ENCODE assay signal across 31 mouse cellular contexts in genomic region chr4:141024992-141025391, GRCm38 (mm10). TPM values are rescaled to one million over a fixed set of nuclear protein-coding genes. Genes with fewer than 3 reads are reported as not detected.
DNase-seq lines count a peak whose midpoint lies in the region; ATAC-seq and TF ChIP-seq lines count a peak whose summit lies in the region.
"Had no signal": no experiment of that assay in that cellular context is flagged by ENCODE, and none has a peak within 500 bp of the region (broad histone marks: within the 10 kb centered on the region; RNA-seq: fewer than 3 reads in every experiment).

No protein-coding gene starts in this region.

- in situ Hi-C loops in ES-E14 (cut with MboI; ENCODE audit: low sequenced_read_pairs in 2 of 2, unreplicated experiment in 2 of 2), result no loop called here

- DNase-seq in embryonic facial prominence, embryonic 10.5 days (ENCODE audit: low spot score), result no peak
- DNase-seq in liver, embryonic 11.5 days (ENCODE audit: low spot score), result no peak
- no peak for DNase-seq in ES-E14 (ENCODE audit: low read depth, low spot score)
- DNase-seq in hindbrain, embryonic 14.5 days (ENCODE audit: low spot score), result no peak
- DNase-seq: adrenal gland, adult 8-10 months; cerebellum, adult 2 months; cerebellum, postnatal 14 days; gastrocnemius, postnatal 14 days; heart, adult 11 months; heart, postnatal 4 days; kidney, adult 9 months; kidney, postnatal 14 days; liver, embryonic 13.5 days; lung, embryonic 14.5 days; lung, postnatal 36 days; right cerebral cortex, postnatal 4 days had no signal

- H3K4me1 ChIP-seq in embryonic facial prominence, embryonic 15.5 days, result peaks cover 38% of the 10 kb centered on the region
- H3K4me1 ChIP-seq in embryonic facial prominence, embryonic 10.5 days, result peaks cover 27% of the 10 kb centered on the region
- peaks cover 6% of the 10 kb centered on the region for H3K4me1 ChIP-seq in liver, embryonic 11.5 days (replicated peaks; ENCODE audit: control insufficient read depth, insufficient read depth, low read length)
- no peaks in the 10 kb centered on the region for H3K4me1 ChIP-seq in liver, embryonic 12.5 days
- H3K4me1 ChIP-seq in ES-E14 (ENCODE audit: control insufficient read depth in 2 of 2, insufficient read depth in 2 of 2, low read length in 2 of 2, poor library complexity in 1 of 2), result peaks cover 1 to 11% of the 10 kb centered on the region in 2 experiments; a peak in 2 of 4 replicates
- H3K4me1 ChIP-seq in intestine, postnatal 0 days (replicated peaks; ENCODE audit: control insufficient read depth, insufficient read depth, low read length), result no peaks in the 10 kb centered on the region
- peaks cover 28% of the 10 kb centered on the region for H3K4me1 ChIP-seq in kidney, embryonic 15.5 days
- peaks cover 21% of the 10 kb centered on the region for H3K4me1 ChIP-seq in hindbrain, embryonic 14.5 days (replicated peaks; ENCODE audit: control insufficient read depth, insufficient read depth, low read length)

- WGBS in embryonic facial prominence, embryonic 15.5 days, result 79% methylated on average over 27 of the region's 27 CpGs
- 70% methylated on average over 27 of the region's 27 CpGs for whole genome bisulfite sequencing in embryonic facial prominence, embryonic 10.5 days
- WGBS in liver, embryonic 11.5 days, result 72% methylated on average over 25 of the region's 27 CpGs
- 79% methylated on average over 27 of the region's 27 CpGs for WGBS in liver, embryonic 12.5 days (ENCODE audit: insufficient replicate concordance)
- 77% methylated on average over 25 of the region's 27 CpGs for WGBS in intestine, postnatal 0 days
- 83% methylated on average over 27 of the region's 27 CpGs for WGBS in kidney, embryonic 15.5 days
- 81% methylated on average over 27 of the region's 27 CpGs for WGBS in hindbrain, embryonic 14.5 days

- no peak overlapping the region for H3K4me2 ChIP-seq in embryonic facial prominence, embryonic 15.5 days (replicated peaks)
- H3K4me2 ChIP-seq in liver, embryonic 11.5 days, result no peak overlapping the region
- no peak overlapping the region for H3K4me2 ChIP-seq in liver, embryonic 12.5 days
- H3K4me2 ChIP-seq in intestine, postnatal 0 days (replicated peaks; ENCODE audit: low read depth), result peak overlapping the region; percentile 28; the same call in 1 of the 2 replicates
- H3K4me2 ChIP-seq in kidney, embryonic 15.5 days, result no peak overlapping the region
- H3K4me2 ChIP-seq in hindbrain, embryonic 14.5 days (replicated peaks), result no peak overlapping the region
- H3K4me2 ChIP-seq: forebrain, embryonic 12.5 days; heart, embryonic 12.5 days; hindbrain, embryonic 15.5 days; limb, embryonic 12.5 days; liver, embryonic 13.5 days; lung, embryonic 14.5 days; midbrain, embryonic 11.5 days; neural tube, embryonic 12.5 days had no signal

- no peak overlapping the region for H3K4me3 ChIP-seq in embryonic facial prominence, embryonic 15.5 days (replicated peaks)
- H3K4me3 ChIP-seq in embryonic facial prominence, embryonic 10.5 days, result no peak overlapping the region
- no peak overlapping the region for H3K4me3 ChIP-seq in liver, embryonic 11.5 days (ENCODE audit: low read depth, low read length)
- H3K4me3 ChIP-seq in liver, embryonic 12.5 days, result no peak overlapping the region
- H3K4me3 ChIP-seq in ES-E14 (ENCODE audit: insufficient read depth in 1 of 2, low read depth in 1 of 2, low read length in 2 of 2, poor library complexity in 1 of 2, severe bottlenecking in 1 of 2), result peak overlapping the region; percentile 20 to 58; a peak in 3 of 4 replicates
- H3K4me3 ChIP-seq in intestine, postnatal 0 days (ENCODE audit: low read depth, low read length), result no peak overlapping the region
- H3K4me3 ChIP-seq in kidney, embryonic 15.5 days (replicated peaks), result no peak overlapping the region
- no peak overlapping the region for H3K4me3 ChIP-seq in hindbrain, embryonic 14.5 days (replicated peaks; ENCODE audit: low read length)
- H3K4me3 ChIP-seq: forebrain, embryonic 12.5 days; heart, embryonic 12.5 days; hindbrain, embryonic 15.5 days; left cerebral cortex, adult 2 months; limb, embryonic 12.5 days; liver, embryonic 13.5 days; myocyte; neural tube, embryonic 12.5 days had no signal

- H3K9ac ChIP-seq in embryonic facial prominence, embryonic 15.5 days, result no peak overlapping the region
- H3K9ac ChIP-seq in liver, embryonic 11.5 days (ENCODE audit: low read depth, low read length), result no peak overlapping the region
- no peak overlapping the region for H3K9ac ChIP-seq in liver, embryonic 12.5 days
- H3K9ac ChIP-seq in ES-E14 (ENCODE audit: insufficient read depth, low read depth, low read length, poor library complexity, severe bottlenecking), result peak overlapping the region; percentile 55; the same call in 1 of the 2 replicates
- no peak overlapping the region for H3K9ac ChIP-seq in intestine, postnatal 0 days (ENCODE audit: low read depth, low read length)
- no peak overlapping the region for H3K9ac ChIP-seq in kidney, embryonic 15.5 days
- H3K9ac ChIP-seq in hindbrain, embryonic 14.5 days, result no peak overlapping the region
- H3K9ac ChIP-seq: forebrain, embryonic 12.5 days; heart, embryonic 12.5 days; hindbrain, embryonic 15.5 days; limb, embryonic 12.5 days; liver, embryonic 13.5 days; lung, embryonic 14.5 days; neural tube, embryonic 12.5 days had no signal

- peaks cover 16% of the 10 kb centered on the region for H3K36me3 ChIP-seq in embryonic facial prominence, embryonic 15.5 days
- H3K36me3 ChIP-seq in embryonic facial prominence, embryonic 10.5 days (replicated peaks), result peaks cover 88% of the 10 kb centered on the region
- peaks cover 4% of the 10 kb centered on the region; the same call in 1 of the 2 replicates for H3K36me3 ChIP-seq in liver, embryonic 11.5 days (ENCODE audit: control insufficient read depth, insufficient read depth, low read length)
- peaks cover 9% of the 10 kb centered on the region; the same call in 1 of the 2 replicates for H3K36me3 ChIP-seq in liver, embryonic 12.5 days
- peaks cover 35% of the 10 kb centered on the region for H3K36me3 ChIP-seq in ES-E14 (ENCODE audit: control insufficient read depth, insufficient read depth, low read length, poor library complexity, severe bottlenecking)
- H3K36me3 ChIP-seq in intestine, postnatal 0 days (ENCODE audit: control insufficient read depth, insufficient read depth), result peaks cover 11% of the 10 kb centered on the region; the same call in 1 of the 2 replicates
- H3K36me3 ChIP-seq in kidney, embryonic 15.5 days, result peaks cover 78% of the 10 kb centered on the region
- H3K36me3 ChIP-seq in hindbrain, embryonic 14.5 days (replicated peaks; ENCODE audit: control insufficient read depth, insufficient read depth), result peaks cover 53% of the 10 kb centered on the region
- H3K36me3 ChIP-seq: hindbrain, embryonic 15.5 days; liver, embryonic 13.5 days had no signal

- no peak for TF ChIP-seq CTCF in intestine, postnatal 0 days (IDR thresholded peaks at IDR 0.05; ENCODE audit: low read depth)

- 0 out of 2 replicates have a peak overlapping the region, but pooled peaks have one; percentile 71 for H3K27ac ChIP-seq in embryonic facial prominence, embryonic 15.5 days (replicated peaks)
- no peak overlapping the region; the same call in 1 of the 2 replicates for H3K27ac ChIP-seq in embryonic facial prominence, embryonic 10.5 days (replicated peaks)
- H3K27ac ChIP-seq in liver, embryonic 11.5 days (ENCODE audit: low read depth, low read length), result no peak overlapping the region
- no peak overlapping the region for H3K27ac ChIP-seq in liver, embryonic 12.5 days
- no peak overlapping the region for H3K27ac ChIP-seq in ES-E14 (ENCODE audit: insufficient read depth, low read depth, low read length, poor library complexity, severe bottlenecking)
- no peak overlapping the region for H3K27ac ChIP-seq in intestine, postnatal 0 days (ENCODE audit: low read depth, low read length)
- no peak overlapping the region for H3K27ac ChIP-seq in kidney, embryonic 15.5 days
- no peak overlapping the region for H3K27ac ChIP-seq in hindbrain, embryonic 14.5 days
- H3K27ac ChIP-seq: forebrain, embryonic 12.5 days; hindbrain, embryonic 15.5 days; left cerebral cortex, adult 2 months; liver, embryonic 13.5 days; neural tube, embryonic 12.5 days had no signal

- H3K27me3 ChIP-seq in embryonic facial prominence, embryonic 15.5 days, result no peaks in the 10 kb centered on the region
- no peaks in the 10 kb centered on the region for H3K27me3 ChIP-seq in embryonic facial prominence, embryonic 10.5 days (replicated peaks; ENCODE audit: low read depth, poor library complexity, severe bottlenecking)
- no peaks in the 10 kb centered on the region for H3K27me3 ChIP-seq in liver, embryonic 11.5 days (replicated peaks; ENCODE audit: control insufficient read depth, insufficient read depth, low read length)
- no peaks in the 10 kb centered on the region for H3K27me3 ChIP-seq in liver, embryonic 12.5 days (replicated peaks)
- no peaks in the 10 kb centered on the region for H3K27me3 ChIP-seq in intestine, postnatal 0 days (replicated peaks; ENCODE audit: control insufficient read depth, insufficient read depth, low read length)
- H3K27me3 ChIP-seq in kidney, embryonic 15.5 days, result no peaks in the 10 kb centered on the region
- H3K27me3 ChIP-seq in hindbrain, embryonic 14.5 days (ENCODE audit: control insufficient read depth, insufficient read depth, low read length), result no peaks in the 10 kb centered on the region
- H3K27me3 ChIP-seq: CH12.LX; forebrain, embryonic 12.5 days; heart, embryonic 12.5 days; hindbrain, embryonic 15.5 days; limb, embryonic 12.5 days; liver, embryonic 13.5 days; neural tube, embryonic 12.5 days had no signal

- no peaks in the 10 kb centered on the region for H3K9me3 ChIP-seq in embryonic facial prominence, embryonic 15.5 days (replicated peaks)
- H3K9me3 ChIP-seq in embryonic facial prominence, embryonic 10.5 days, result no peaks in the 10 kb centered on the region
- H3K9me3 ChIP-seq in liver, embryonic 11.5 days (ENCODE audit: control insufficient read depth, low read length), result no peaks in the 10 kb centered on the region
- H3K9me3 ChIP-seq in liver, embryonic 12.5 days (replicated peaks), result no peaks in the 10 kb centered on the region
- H3K9me3 ChIP-seq in ES-E14 (ENCODE audit: control insufficient read depth, insufficient read depth, low read depth, low read length), result no peaks in the 10 kb centered on the region
- H3K9me3 ChIP-seq in intestine, postnatal 0 days (ENCODE audit: control insufficient read depth), result no peaks in the 10 kb centered on the region
- H3K9me3 ChIP-seq in kidney, embryonic 15.5 days (replicated peaks), result no peaks in the 10 kb centered on the region
- H3K9me3 ChIP-seq in hindbrain, embryonic 14.5 days (ENCODE audit: control insufficient read depth, low read length), result no peaks in the 10 kb centered on the region
- H3K9me3 ChIP-seq: forebrain, embryonic 12.5 days; heart, embryonic 12.5 days; hindbrain, embryonic 15.5 days; limb, embryonic 12.5 days; liver, embryonic 13.5 days; neural tube, embryonic 12.5 days had no signal

- ATAC-seq in embryonic facial prominence, embryonic 15.5 days (ENCODE audit: insufficient number of reproducible peaks, low FRiP score, low TSS enrichment, low read depth), result no peak
- 0 out of 2 replicates have a peak, but pooled peaks have one; percentile 33 for ATAC-seq in liver, embryonic 11.5 days (replicated peaks; ENCODE audit: low FRiP score)
- ATAC-seq in liver, embryonic 12.5 days, result no peak
- ATAC-seq in intestine, postnatal 0 days, result 0 out of 2 replicates have a peak, but pooled peaks have one; percentile 13
- no peak for ATAC-seq in kidney, embryonic 15.5 days (replicated peaks; ENCODE audit: low FRiP score)
- no peak for ATAC-seq in hindbrain, embryonic 14.5 days (ENCODE audit: low FRiP score)
- ATAC-seq: activated CD4-positive, CD25-positive, alpha-beta regulatory T cell, adult 4 months had no signal

RNA-seq across cellular contexts. Expression of gene Mfap2, which starts 14.8 kb away (rescaled TPM):
- polyA plus RNA-seq in embryonic facial prominence, embryonic 15.5 days (2015; fragmentation: Nextera tagmentation; extraction: Ambion mirVana), result 923 and 969 TPM in 2 replicates
- 399 and 480 TPM in 2 replicates for polyA plus RNA-seq in embryonic facial prominence, embryonic 10.5 days (2016; fragmentation: Nextera tagmentation; extraction: Ambion mirVana)
- polyA plus RNA-seq in liver, embryonic 11.5 days (2014; fragmentation: Nextera tagmentation; extraction: Ambion mirVana), result 107 and 128 TPM in 2 replicates
- 40.7 and 46.7 TPM in 2 replicates for polyA plus RNA-seq in liver, embryonic 12.5 days (2016; fragmentation: Nextera tagmentation; extraction: Ambion mirVana)
- total RNA-seq in ES-E14 (2012; rRNA removed), result 1.4 and 1.5 TPM in 2 replicates
- 117 and 138 TPM in 2 replicates for polyA plus RNA-seq in intestine, postnatal 0 days (2015; fragmentation: Nextera tagmentation; extraction: Ambion mirVana)
- polyA plus RNA-seq in kidney, embryonic 15.5 days (2015; fragmentation: Nextera tagmentation; extraction: Ambion mirVana), result 340 and 433 TPM in 2 replicates
- 164 and 190 TPM in 2 replicates for polyA plus RNA-seq in hindbrain, embryonic 14.5 days (2014; fragmentation: Nextera tagmentation; extraction: Ambion mirVana)
- total RNA-seq: CH12.LX; megakaryocyte, adult 5-6 weeks had no signal
- polyA plus RNA-seq: activated CD4-positive, CD25-positive, alpha-beta regulatory T cell, adult 4 months had no signal

RNA-seq across cellular contexts. Expression of gene Crocc, which starts 35.4 kb away (rescaled TPM):
- 6.9 and 7.0 TPM in 2 replicates for polyA plus RNA-seq in embryonic facial prominence, embryonic 15.5 days (2015; fragmentation: Nextera tagmentation; extraction: Ambion mirVana)
- 11.0 and 11.3 TPM in 2 replicates for polyA plus RNA-seq in embryonic facial prominence, embryonic 10.5 days (2016; fragmentation: Nextera tagmentation; extraction: Ambion mirVana)
- 5.0 and 6.0 TPM in 2 replicates for polyA plus RNA-seq in liver, embryonic 11.5 days (2014; fragmentation: Nextera tagmentation; extraction: Ambion mirVana)
- polyA plus RNA-seq in liver, embryonic 12.5 days (2016; fragmentation: Nextera tagmentation; extraction: Ambion mirVana), result 1.8 and 2.0 TPM in 2 replicates
- 15.2 and 33.2 TPM in 2 replicates for total RNA-seq in ES-E14 (2012; rRNA removed)
- polyA plus RNA-seq in intestine, postnatal 0 days (2015; fragmentation: Nextera tagmentation; extraction: Ambion mirVana), result 1.3 and 1.5 TPM in 2 replicates
- polyA plus RNA-seq in kidney, embryonic 15.5 days (2015; fragmentation: Nextera tagmentation; extraction: Ambion mirVana), result 8.5 and 9.5 TPM in 2 replicates
- polyA plus RNA-seq in hindbrain, embryonic 14.5 days (2014; fragmentation: Nextera tagmentation; extraction: Ambion mirVana), result 5.0 and 5.4 TPM in 2 replicates

RNA-seq across cellular contexts. Expression of gene Atp13a2, which starts 38.3 kb away (rescaled TPM):
- 47.2 and 48.1 TPM in 2 replicates for polyA plus RNA-seq in embryonic facial prominence, embryonic 15.5 days (2015; fragmentation: Nextera tagmentation; extraction: Ambion mirVana)
- 42.4 and 43.2 TPM in 2 replicates for polyA plus RNA-seq in embryonic facial prominence, embryonic 10.5 days (2016; fragmentation: Nextera tagmentation; extraction: Ambion mirVana)
- polyA plus RNA-seq in liver, embryonic 11.5 days (2014; fragmentation: Nextera tagmentation; extraction: Ambion mirVana), result 41.7 and 42.7 TPM in 2 replicates
- polyA plus RNA-seq in liver, embryonic 12.5 days (2016; fragmentation: Nextera tagmentation; extraction: Ambion mirVana), result 30.8 and 31.4 TPM in 2 replicates
- total RNA-seq in ES-E14 (2012; rRNA removed), result 31.1 and 48.9 TPM in 2 replicates
- polyA plus RNA-seq in intestine, postnatal 0 days (2015; fragmentation: Nextera tagmentation; extraction: Ambion mirVana), result 10.9 and 11.7 TPM in 2 replicates
- 40.5 and 45.3 TPM in 2 replicates for polyA plus RNA-seq in kidney, embryonic 15.5 days (2015; fragmentation: Nextera tagmentation; extraction: Ambion mirVana)
- polyA plus RNA-seq in hindbrain, embryonic 14.5 days (2014; fragmentation: Nextera tagmentation; extraction: Ambion mirVana), result 176 and 178 TPM in 2 replicates

RNA-seq across cellular contexts. Expression of gene Necap2, which starts 53.2 kb away (rescaled TPM):
- 88.0 and 93.4 TPM in 2 replicates for polyA plus RNA-seq in embryonic facial prominence, embryonic 15.5 days (2015; fragmentation: Nextera tagmentation; extraction: Ambion mirVana)
- polyA plus RNA-seq in embryonic facial prominence, embryonic 10.5 days (2016; fragmentation: Nextera tagmentation; extraction: Ambion mirVana), result 65.6 and 69.4 TPM in 2 replicates
- polyA plus RNA-seq in liver, embryonic 11.5 days (2014; fragmentation: Nextera tagmentation; extraction: Ambion mirVana), result 178 and 180 TPM in 2 replicates
- polyA plus RNA-seq in liver, embryonic 12.5 days (2016; fragmentation: Nextera tagmentation; extraction: Ambion mirVana), result 136 and 143 TPM in 2 replicates
- total RNA-seq in ES-E14 (2012; rRNA removed), result 28.3 and 36.3 TPM in 2 replicates
- polyA plus RNA-seq in intestine, postnatal 0 days (2015; fragmentation: Nextera tagmentation; extraction: Ambion mirVana), result 103 TPM in 2 replicates
- polyA plus RNA-seq in kidney, embryonic 15.5 days (2015; fragmentation: Nextera tagmentation; extraction: Ambion mirVana), result 80.0 and 89.4 TPM in 2 replicates
- 44.2 and 46.9 TPM in 2 replicates for polyA plus RNA-seq in hindbrain, embryonic 14.5 days (2014; fragmentation: Nextera tagmentation; extraction: Ambion mirVana)

Comparison
In these comparisons a context has a peak if more than half of its experiments do, and no peak if none do; other contexts are left out.
1. ATAC-seq: peak in liver, embryonic 11.5 days (single experiment) and intestine, postnatal 0 days (single experiment); none in embryonic facial prominence, embryonic 15.5 days (single experiment), liver, embryonic 12.5 days (single experiment), kidney, embryonic 15.5 days (single experiment) and hindbrain, embryonic 14.5 days (single experiment).
2. H3K4me3 ChIP-seq: peak in ES-E14 (2 of 2); none in embryonic facial prominence, embryonic 15.5 days (single experiment), embryonic facial prominence, embryonic 10.5 days (single experiment), liver, embryonic 11.5 days (single experiment), liver, embryonic 12.5 days (single experiment), intestine, postnatal 0 days (single experiment), kidney, embryonic 15.5 days (single experiment) and hindbrain, embryonic 14.5 days (single experiment).